Mouse (Mus musculus): ENCODE measurements around the gene Ccdc14. TPM values are rescaled to one million over a fixed set of nuclear protein-coding genes. Genes with fewer than 3 reads are reported as not detected.

Gene Ccdc14
- polyA plus RNA-seq, 1 experiment from 2014 or later, result 1.9 TPM

GRCm38 (mm10) chr16:34756991-34757390, 66.6 kb downstream of the Ccdc14 start:
- H3K4me3 ChIP-seq (replicated peaks), result no peak overlapping the region
- H3K9ac ChIP-seq, result no peak overlapping the region
- H3K4me1 ChIP-seq (replicated peaks), result no peaks in the 10 kb centered on the region
- H3K36me3 ChIP-seq (replicated peaks), result no peaks in the 10 kb centered on the region
- H3K9me3 ChIP-seq (replicated peaks), result no peaks in the 10 kb centered on the region
- no peak overlapping the region for H3K27ac ChIP-seq (replicated peaks)
- 55% methylated on average over 7 of the region's 7 CpGs for WGBS (ENCODE audit: insufficient replicate concordance)
- no peak overlapping the region for H3K4me2 ChIP-seq
- ATAC-seq (ENCODE audit: insufficient read depth), result no peak
- H3K27me3 ChIP-seq, result no peaks in the 10 kb centered on the region

DNA sequence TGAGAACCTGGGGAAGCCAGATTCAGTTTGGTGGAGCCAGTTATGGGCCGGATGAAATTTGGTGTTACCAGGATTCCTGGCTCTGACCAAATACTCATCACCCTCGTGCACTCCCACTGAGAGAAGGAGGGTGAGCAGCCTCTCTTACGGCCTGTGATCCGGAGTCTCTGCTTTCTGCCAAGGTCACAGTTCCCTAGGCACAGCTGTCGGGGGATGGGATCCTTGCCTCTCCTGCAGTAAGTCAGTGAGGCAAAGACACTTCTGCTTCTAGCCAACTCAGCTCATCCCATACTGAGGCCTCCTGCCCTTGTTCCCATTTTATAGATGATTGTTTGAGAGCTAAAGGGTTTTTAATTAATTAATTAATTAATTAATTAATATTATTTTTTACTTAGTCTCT, 67.8 kb downstream of the Ccdc14 start:
- H3K9ac ChIP-seq, result no peak overlapping the region
- H3K4me3 ChIP-seq (replicated peaks), result no peak overlapping the region
- no peak overlapping the region for H3K27ac ChIP-seq (replicated peaks)
- H3K36me3 ChIP-seq (replicated peaks), result no peaks in the 10 kb centered on the region
- H3K4me2 ChIP-seq, result no peak overlapping the region
- ATAC-seq (ENCODE audit: insufficient read depth), result no peak
- H3K27me3 ChIP-seq, result no peaks in the 10 kb centered on the region
- 56% methylated on average over 5 of the region's 5 CpGs for WGBS (ENCODE audit: insufficient replicate concordance)
- no peaks in the 10 kb centered on the region for H3K9me3 ChIP-seq (replicated peaks)
- H3K4me1 ChIP-seq (replicated peaks), result no peaks in the 10 kb centered on the region

- Histone ChIP-seq H3K9me3 (replicated peaks) (no peaks in the 10 kb centered on the region), H3K27me3 (no peaks in the 10 kb centered on the region), H3K4me3 (replicated peaks) (no peak overlapping the region), H3K27ac (replicated peaks) (no peak overlapping the region), H3K4me1 (replicated peaks) (no peaks in the 10 kb centered on the region), H3K36me3 (replicated peaks) (no peaks in the 10 kb centered on the region), H3K9ac (no peak overlapping the region), H3K4me2 (no peak overlapping the region)
- WGBS (ENCODE audit: insufficient replicate concordance), result 68% methylated on average over 9 of the region's 9 CpGs
- no peak for ATAC-seq (ENCODE audit: insufficient read depth)
Observed at GRCm38 (mm10) chr16:34763959-34764591, 73.7 kb downstream of the Ccdc14 start.

DNA sequence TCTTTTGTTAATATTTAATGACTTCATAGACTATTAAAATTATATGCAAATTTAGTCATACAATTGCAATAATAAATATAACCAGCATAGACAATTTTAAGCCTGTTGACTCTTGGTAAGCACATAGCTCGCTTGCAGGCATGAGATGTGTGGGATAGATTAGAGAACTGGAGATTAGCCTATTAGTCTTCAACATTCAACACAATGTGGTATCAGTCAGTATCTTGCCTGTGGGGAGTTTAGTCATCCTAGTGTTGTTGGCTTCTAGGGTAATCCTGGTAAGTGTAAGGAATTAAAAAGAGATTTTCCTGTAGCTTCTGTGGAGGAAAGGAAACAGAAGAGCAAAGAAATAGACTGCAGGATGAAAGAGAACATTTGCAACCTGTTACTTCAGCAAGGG, 75.2 kb downstream of the Ccdc14 start:
- ATAC-seq (ENCODE audit: insufficient read depth), result no peak
- 49% methylated on average over 1 of the region's 1 CpGs for WGBS (ENCODE audit: insufficient replicate concordance)
- Histone ChIP-seq H3K4me1 (replicated peaks) (no peaks in the 10 kb centered on the region), H3K9me3 (replicated peaks) (no peaks in the 10 kb centered on the region), H3K4me3 (replicated peaks) (no peak overlapping the region), H3K27me3 (no peaks in the 10 kb centered on the region), H3K9ac (no peak overlapping the region), H3K4me2 (no peak overlapping the region), H3K27ac (replicated peaks) (no peak overlapping the region), H3K36me3 (replicated peaks) (no peaks in the 10 kb centered on the region)

GRCm38 (mm10) chr16:34766193-34766592, 75.8 kb downstream of the Ccdc14 start:
- Histone ChIP-seq H3K4me1 (replicated peaks) (no peaks in the 10 kb centered on the region), H3K27ac (replicated peaks) (no peak overlapping the region)
- WGBS (ENCODE audit: insufficient replicate concordance), result 59% methylated on average over 1 of the region's 1 CpGs

GRCm38 (mm10) chr16:34767443-34767842, 77.0 kb downstream of the Ccdc14 start:
- H3K36me3 ChIP-seq (replicated peaks), result no peaks in the 10 kb centered on the region
- H3K4me2 ChIP-seq, result no peak overlapping the region
- no peak overlapping the region for H3K27ac ChIP-seq (replicated peaks)
- H3K9ac ChIP-seq, result no peak overlapping the region
- H3K27me3 ChIP-seq, result no peaks in the 10 kb centered on the region
- no peaks in the 10 kb centered on the region for H3K4me1 ChIP-seq (replicated peaks)
- no peak for ATAC-seq (ENCODE audit: insufficient read depth)
- WGBS (ENCODE audit: insufficient replicate concordance), result 59% methylated on average over 2 of the region's 2 CpGs
- H3K9me3 ChIP-seq (replicated peaks), result no peaks in the 10 kb centered on the region
- no peak overlapping the region for H3K4me3 ChIP-seq (replicated peaks)

More at GRCm38 (mm10) chr16:34766193-34766592, 75.8 kb downstream of the Ccdc14 start:
- H3K9me3 ChIP-seq (replicated peaks), result no peaks in the 10 kb centered on the region
- H3K9ac ChIP-seq, result no peak overlapping the region
- no peak overlapping the region for H3K4me2 ChIP-seq
- no peak for ATAC-seq (ENCODE audit: insufficient read depth)
- no peaks in the 10 kb centered on the region for H3K27me3 ChIP-seq
- H3K36me3 ChIP-seq (replicated peaks), result no peaks in the 10 kb centered on the region
- H3K4me3 ChIP-seq (replicated peaks), result no peak overlapping the region

DNA sequence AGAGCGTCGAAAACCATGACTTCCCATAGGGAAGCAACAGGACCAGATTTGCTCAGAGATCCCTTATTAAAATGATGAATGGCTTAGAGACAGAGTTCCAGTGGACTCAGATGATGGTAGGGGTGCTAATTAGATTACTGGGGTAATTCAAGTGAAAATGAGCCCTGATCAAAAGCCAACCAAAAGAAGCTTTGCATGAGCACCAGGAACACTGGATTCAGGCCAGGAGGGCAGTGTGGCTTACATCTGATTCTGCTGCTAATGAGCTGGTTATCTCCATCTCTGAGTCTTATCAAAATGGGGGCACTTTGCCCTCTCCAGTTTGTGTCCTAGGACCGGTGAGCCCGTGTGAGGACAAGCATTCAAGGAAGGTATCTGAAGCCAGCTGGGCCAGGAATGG, 78.0 kb downstream of the Ccdc14 start:
- no peak overlapping the region for H3K4me2 ChIP-seq
- no peak overlapping the region for H3K4me3 ChIP-seq (replicated peaks)
- no peaks in the 10 kb centered on the region for H3K36me3 ChIP-seq (replicated peaks)
- H3K4me1 ChIP-seq (replicated peaks), result no peaks in the 10 kb centered on the region
- H3K27me3 ChIP-seq, result no peaks in the 10 kb centered on the region
- WGBS (ENCODE audit: insufficient replicate concordance), result 63% methylated on average over 4 of the region's 4 CpGs
- no peak overlapping the region for H3K9ac ChIP-seq
- no peaks in the 10 kb centered on the region for H3K9me3 ChIP-seq (replicated peaks)
- no peak for ATAC-seq (ENCODE audit: insufficient read depth)
- no peak overlapping the region for H3K27ac ChIP-seq (replicated peaks)

- no peak overlapping the region for H3K9ac ChIP-seq
- WGBS (ENCODE audit: insufficient replicate concordance), result 40% methylated on average over 4 of the region's 4 CpGs
- no peak overlapping the region for H3K4me2 ChIP-seq
- no peak for ATAC-seq (ENCODE audit: insufficient read depth)
- no peaks in the 10 kb centered on the region for H3K36me3 ChIP-seq (replicated peaks)
- H3K27me3 ChIP-seq, result no peaks in the 10 kb centered on the region
- no peak overlapping the region for H3K4me3 ChIP-seq (replicated peaks)
- H3K4me1 ChIP-seq (replicated peaks), result no peaks in the 10 kb centered on the region
- H3K27ac ChIP-seq (replicated peaks), result no peak overlapping the region
- H3K9me3 ChIP-seq (replicated peaks), result no peaks in the 10 kb centered on the region
Observed at GRCm38 (mm10) chr16:34770127-34770526, 79.7 kb downstream of the Ccdc14 start.

GRCm38 (mm10) chr16:34772445-34773032, 82.1 kb downstream of the Ccdc14 start:
- H3K9me3 ChIP-seq (replicated peaks), result no peaks in the 10 kb centered on the region
- H3K27ac ChIP-seq (replicated peaks), result no peak overlapping the region
- H3K27me3 ChIP-seq, result no peaks in the 10 kb centered on the region
- H3K36me3 ChIP-seq (replicated peaks), result no peaks in the 10 kb centered on the region
- 27% methylated on average over 4 of the region's 4 CpGs for WGBS (ENCODE audit: insufficient replicate concordance)
- no peak overlapping the region for H3K4me2 ChIP-seq
- no peak overlapping the region for H3K9ac ChIP-seq
- H3K4me3 ChIP-seq (replicated peaks), result no peak overlapping the region
- no peaks in the 10 kb centered on the region for H3K4me1 ChIP-seq (replicated peaks)
- ATAC-seq (ENCODE audit: insufficient read depth), result no peak

Other genes with a start within 250 kb of the Ccdc14 start
- gene Kalrn, start 117.1 kb upstream of the Ccdc14 start, polyA plus RNA-seq (2015; fragmentation: Nextera tagmentation; extraction: Ambion mirVana), result 10.0 and 10.9 TPM in 2 replicates
- not detected in 2 replicates for gene Ropn1, start 40.7 kb upstream of the Ccdc14 start, polyA plus RNA-seq (2015; fragmentation: Nextera tagmentation; extraction: Ambion mirVana)
- 4.4 and 4.9 TPM in 2 replicates for gene Mylk, start 54.6 kb downstream of the Ccdc14 start, polyA plus RNA-seq (2015; fragmentation: Nextera tagmentation; extraction: Ambion mirVana)